Mouse (Mus musculus): ENCODE results near the gene Rgs12. TPM values are rescaled to one million over a fixed set of nuclear protein-coding genes. Genes with fewer than 3 reads are reported as not detected.

The Rgs12 gene
- polyA plus RNA-seq, 1 experiment from 2014 or later: 34.4 TPM

GRCm38 (mm10) chr5:35043110-35043451 is 93.8 kb downstream of the Rgs12 start:
- H3K9ac ChIP-seq (ENCODE audit: low read length): no peak overlapping the region
- WGBS: 12% methylated on average over 1 of the region's 1 CpGs
- peak; percentile 72; the same call in 1 of the 2 replicates for ATAC-seq (ENCODE audit: insufficient read depth, low FRiP score)

GRCm38 (mm10) chr5:35050541-35050940 is 101.3 kb downstream of the Rgs12 start:
- no peaks in the 10 kb centered on the region; the same call in 1 of the 2 replicates for H3K27me3 ChIP-seq (ENCODE audit: control insufficient read depth, insufficient read depth, low read length)
- no peak overlapping the region for H3K4me2 ChIP-seq (ENCODE audit: low read depth, low read length)
- ATAC-seq (ENCODE audit: insufficient read depth, low FRiP score): no peak
- H3K4me3 ChIP-seq (replicated peaks; ENCODE audit: low read length): no peak overlapping the region
- WGBS: 77% methylated on average over 5 of the region's 5 CpGs
- no peaks in the 10 kb centered on the region for H3K4me1 ChIP-seq (ENCODE audit: control insufficient read depth, insufficient read depth, low read length)
- no peak overlapping the region for H3K9ac ChIP-seq (ENCODE audit: low read length)
- H3K9me3 ChIP-seq (replicated peaks; ENCODE audit: control insufficient read depth, low read length): no peaks in the 10 kb centered on the region
- no peak overlapping the region for H3K27ac ChIP-seq (ENCODE audit: low read length)
- H3K36me3 ChIP-seq (ENCODE audit: control insufficient read depth, insufficient read depth, low read length): no peaks in the 10 kb centered on the region

More at GRCm38 (mm10) chr5:35043110-35043451, 93.8 kb downstream of the Rgs12 start:
- no peak overlapping the region for H3K4me2 ChIP-seq (ENCODE audit: low read depth, low read length)
- no peak overlapping the region for H3K27ac ChIP-seq (ENCODE audit: low read length)
- no peaks in the 10 kb centered on the region for H3K27me3 ChIP-seq (ENCODE audit: control insufficient read depth, insufficient read depth, low read length)
- no peaks in the 10 kb centered on the region for H3K9me3 ChIP-seq (replicated peaks; ENCODE audit: control insufficient read depth, low read length)
- no peaks in the 10 kb centered on the region for H3K36me3 ChIP-seq (ENCODE audit: control insufficient read depth, insufficient read depth, low read length)
- H3K4me3 ChIP-seq (replicated peaks; ENCODE audit: low read length): no peak overlapping the region
- H3K4me1 ChIP-seq (ENCODE audit: control insufficient read depth, insufficient read depth, low read length): peaks cover 3% of the 10 kb centered on the region; the same call in 1 of the 2 replicates

- H3K9ac ChIP-seq (ENCODE audit: low read length): no peak overlapping the region
- H3K9me3 ChIP-seq (replicated peaks; ENCODE audit: control insufficient read depth, low read length): no peaks in the 10 kb centered on the region
- no peaks in the 10 kb centered on the region for H3K36me3 ChIP-seq (ENCODE audit: control insufficient read depth, insufficient read depth, low read length)
- H3K4me2 ChIP-seq (ENCODE audit: low read depth, low read length): no peak overlapping the region
- H3K27ac ChIP-seq (ENCODE audit: low read length): no peak overlapping the region
- 77% methylated on average over 3 of the region's 3 CpGs for WGBS
- ATAC-seq (ENCODE audit: insufficient read depth, low FRiP score): no peak
- H3K4me1 ChIP-seq (ENCODE audit: control insufficient read depth, insufficient read depth, low read length): peaks cover 8% of the 10 kb centered on the region
- peaks cover 32% of the 10 kb centered on the region for H3K27me3 ChIP-seq (ENCODE audit: control insufficient read depth, insufficient read depth, low read length)
- no peak overlapping the region for H3K4me3 ChIP-seq (replicated peaks; ENCODE audit: low read length)
Observed at GRCm38 (mm10) chr5:35054628-35055027, 105.4 kb downstream of the Rgs12 start.

GRCm38 (mm10) chr5:35055076-35055475 is 105.8 kb downstream of the Rgs12 start:
- no peak overlapping the region for H3K9ac ChIP-seq (ENCODE audit: low read length)
- H3K9me3 ChIP-seq (replicated peaks; ENCODE audit: control insufficient read depth, low read length): no peaks in the 10 kb centered on the region
- peaks cover 32% of the 10 kb centered on the region for H3K27me3 ChIP-seq (ENCODE audit: control insufficient read depth, insufficient read depth, low read length)
- H3K4me3 ChIP-seq (replicated peaks; ENCODE audit: low read length): no peak overlapping the region
- H3K4me2 ChIP-seq (ENCODE audit: low read depth, low read length): no peak overlapping the region
- no peak overlapping the region for H3K27ac ChIP-seq (ENCODE audit: low read length)
- 0 out of 2 replicates have a peak, but pooled peaks have one; percentile 11 for ATAC-seq (ENCODE audit: insufficient read depth, low FRiP score)
- WGBS: 57% methylated on average over 12 of the region's 12 CpGs
- H3K36me3 ChIP-seq (ENCODE audit: control insufficient read depth, insufficient read depth, low read length): no peaks in the 10 kb centered on the region
- peaks cover 8% of the 10 kb centered on the region for H3K4me1 ChIP-seq (ENCODE audit: control insufficient read depth, insufficient read depth, low read length)

- peak; percentile 61; the same call in 1 of the 2 replicates for ATAC-seq (ENCODE audit: insufficient read depth, low FRiP score)
Observed at GRCm38 (mm10) chr5:35056604-35057432, 107.6 kb downstream of the Rgs12 start, which contains the start of gene Dok7. TSS of gene Dok7 (plus strand) at chr5:35056766.

GRCm38 (mm10) chr5:35057582-35057981 is 108.3 kb downstream of the Rgs12 start:
- 24% methylated on average over 4 of the region's 4 CpGs for WGBS
- H3K9me3 ChIP-seq (replicated peaks; ENCODE audit: control insufficient read depth, low read length): no peaks in the 10 kb centered on the region
- peaks cover 8% of the 10 kb centered on the region for H3K4me1 ChIP-seq (ENCODE audit: control insufficient read depth, insufficient read depth, low read length)
- ATAC-seq (ENCODE audit: insufficient read depth, low FRiP score): no peak
- peaks cover 32% of the 10 kb centered on the region for H3K27me3 ChIP-seq (ENCODE audit: control insufficient read depth, insufficient read depth, low read length)
- no peaks in the 10 kb centered on the region for H3K36me3 ChIP-seq (ENCODE audit: control insufficient read depth, insufficient read depth, low read length)
- H3K4me3 ChIP-seq (replicated peaks; ENCODE audit: low read length): peak overlapping the region; percentile 60
- peak overlapping the region; percentile 73; the same call in 1 of the 2 replicates for H3K9ac ChIP-seq (ENCODE audit: low read length)
- H3K4me2 ChIP-seq (ENCODE audit: low read depth, low read length): peak overlapping the region; percentile 97
- no peak overlapping the region for H3K27ac ChIP-seq (ENCODE audit: low read length)

More at GRCm38 (mm10) chr5:35056604-35057432, 107.6 kb downstream of the Rgs12 start, which contains the start of gene Dok7:
- peak within 1 kb of the TSS; percentile 97 for H3K4me2 ChIP-seq (ENCODE audit: low read depth, low read length)
- H3K9ac ChIP-seq (ENCODE audit: low read length): peak within 1 kb of the TSS; percentile 73
- no peaks in the 10 kb centered on the region for H3K36me3 ChIP-seq (ENCODE audit: control insufficient read depth, insufficient read depth, low read length)
- peak within 1 kb of the TSS; percentile 60 for H3K4me3 ChIP-seq (replicated peaks; ENCODE audit: low read length)
- 1% methylated on average over 72 of the region's 74 CpGs for WGBS
- peaks cover 32% of the 10 kb centered on the region for H3K27me3 ChIP-seq (ENCODE audit: control insufficient read depth, insufficient read depth, low read length)
- no peak within 1 kb of the TSS for H3K27ac ChIP-seq (ENCODE audit: low read length)
- peaks cover 8% of the 10 kb centered on the region for H3K4me1 ChIP-seq (ENCODE audit: control insufficient read depth, insufficient read depth, low read length)
- no peaks in the 10 kb centered on the region for H3K9me3 ChIP-seq (replicated peaks; ENCODE audit: control insufficient read depth, low read length)

- Histone ChIP-seq H3K9ac (ENCODE audit: low read length) (no peak overlapping the region), H3K9me3 (replicated peaks; ENCODE audit: control insufficient read depth, low read length) (no peaks in the 10 kb centered on the region), H3K27me3 (ENCODE audit: control insufficient read depth, insufficient read depth, low read length) (peaks cover 32% of the 10 kb centered on the region), H3K4me3 (replicated peaks; ENCODE audit: low read length) (no peak overlapping the region), H3K4me1 (ENCODE audit: control insufficient read depth, insufficient read depth, low read length) (peaks cover 8% of the 10 kb centered on the region), H3K27ac (ENCODE audit: low read length) (no peak overlapping the region), H3K36me3 (ENCODE audit: control insufficient read depth, insufficient read depth, low read length) (no peaks in the 10 kb centered on the region), H3K4me2 (ENCODE audit: low read depth, low read length) (no peak overlapping the region)
- ATAC-seq (ENCODE audit: insufficient read depth, low FRiP score): no peak
- WGBS: 50% methylated on average over 1 of the region's 1 CpGs
Observed at GRCm38 (mm10) chr5:35058216-35058615, 109.0 kb downstream of the Rgs12 start.

GRCm38 (mm10) chr5:35060098-35060497 is 110.9 kb downstream of the Rgs12 start:
- H3K9me3 ChIP-seq (replicated peaks; ENCODE audit: control insufficient read depth, low read length): no peaks in the 10 kb centered on the region
- WGBS: 46% methylated on average over 3 of the region's 3 CpGs
- no peak for ATAC-seq (ENCODE audit: insufficient read depth, low FRiP score)
- peaks cover 32% of the 10 kb centered on the region for H3K27me3 ChIP-seq (ENCODE audit: control insufficient read depth, insufficient read depth, low read length)
- H3K4me1 ChIP-seq (ENCODE audit: control insufficient read depth, insufficient read depth, low read length): peaks cover 8% of the 10 kb centered on the region
- no peak overlapping the region for H3K4me3 ChIP-seq (replicated peaks; ENCODE audit: low read length)
- H3K36me3 ChIP-seq (ENCODE audit: control insufficient read depth, insufficient read depth, low read length): no peaks in the 10 kb centered on the region
- no peak overlapping the region for H3K27ac ChIP-seq (ENCODE audit: low read length)
- H3K9ac ChIP-seq (ENCODE audit: low read length): no peak overlapping the region
- H3K4me2 ChIP-seq (ENCODE audit: low read depth, low read length): no peak overlapping the region

- no peak for ATAC-seq (ENCODE audit: insufficient read depth, low FRiP score)
- Histone ChIP-seq H3K9me3 (replicated peaks; ENCODE audit: control insufficient read depth, low read length) (no peaks in the 10 kb centered on the region), H3K36me3 (ENCODE audit: control insufficient read depth, insufficient read depth, low read length) (no peaks in the 10 kb centered on the region), H3K4me1 (ENCODE audit: control insufficient read depth, insufficient read depth, low read length) (no peaks in the 10 kb centered on the region), H3K4me2 (ENCODE audit: low read depth, low read length) (no peak overlapping the region), H3K27me3 (ENCODE audit: control insufficient read depth, insufficient read depth, low read length) (no peaks in the 10 kb centered on the region), H3K27ac (ENCODE audit: low read length) (no peak overlapping the region), H3K4me3 (replicated peaks; ENCODE audit: low read length) (no peak overlapping the region), H3K9ac (ENCODE audit: low read length) (no peak overlapping the region)
- WGBS: 83% methylated on average over 2 of the region's 2 CpGs
Observed at GRCm38 (mm10) chr5:35069841-35070240, 120.6 kb downstream of the Rgs12 start.
